In the genomic region with DNA sequence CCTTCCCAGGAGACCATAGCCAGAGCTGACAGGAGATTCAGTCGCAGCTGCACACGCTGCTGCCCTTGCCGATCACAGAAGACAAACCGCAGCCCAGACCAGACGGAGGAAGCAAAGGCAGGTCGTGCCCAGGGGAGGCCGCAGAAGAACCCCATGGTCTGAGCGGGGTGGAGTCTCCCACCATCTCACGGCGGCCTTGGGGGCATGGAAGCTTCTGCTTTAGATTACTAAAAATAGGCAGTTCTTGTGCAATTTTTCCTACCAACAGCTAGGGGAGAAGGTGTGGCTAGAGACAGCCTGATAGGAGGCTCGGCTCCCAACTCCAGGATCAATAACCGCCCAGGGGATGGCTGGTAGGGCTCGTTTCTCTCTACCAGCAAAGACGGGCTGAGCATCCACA, we compare ENCODE assay signal across 7 mouse cellular contexts. TPM values are rescaled to one million over a fixed set of nuclear protein-coding genes. Genes with fewer than 3 reads are reported as not detected.
DNase-seq lines count a peak whose midpoint lies in the region; ATAC-seq and TF ChIP-seq lines count a peak whose summit lies in the region.

No protein-coding gene starts in this region.

- H3K4me1 ChIP-seq in bone marrow macrophage, adult 2 months (ENCODE audit: control insufficient read depth, insufficient read depth, low read length), result peaks cover 30% of the 10 kb centered on the region
- H3K4me1 ChIP-seq in megakaryocyte, embryonic 14.5 days, result peaks cover 64% of the 10 kb centered on the region

- peak; percentile 55 to 77 for ATAC-seq in hematopoietic stem cell, adult 5-6 weeks (replicated peaks in 1 of 2; ENCODE audit: insufficient read depth in 1 of 2, low FRiP score in 2 of 2, low TSS enrichment in 1 of 2, low read depth in 1 of 2, poor library complexity in 2 of 2, severe bottlenecking in 2 of 2)

- no peak overlapping the region for H3K4me3 ChIP-seq in layer of hippocampus, adult 2 months
- peak overlapping the region; percentile 91 for H3K4me3 ChIP-seq in bone marrow macrophage, adult 2 months (ENCODE audit: insufficient read depth, low read length)
- peak overlapping the region; percentile 91 for H3K4me3 ChIP-seq in megakaryocyte, embryonic 14.5 days (replicated peaks)

- peaks cover 2% of the 10 kb centered on the region for H3K27me3 ChIP-seq in megakaryocyte, embryonic 14.5 days (replicated peaks)

- no peak for TF ChIP-seq CTCF in layer of hippocampus, adult 2 months (conservative IDR thresholded peaks at IDR 0.05)
- TF ChIP-seq CTCF in bone marrow macrophage, adult 2 months (IDR thresholded peaks at IDR 0.05; ENCODE audit: low read depth, low read length), result no peak

- no peak for DNase-seq in layer of hippocampus, adult 2 months (ENCODE audit: low spot score in 2 of 2)
- DNase-seq in layer of hippocampus, postnatal 25 days (ENCODE audit: extremely low spot score in 1 of 2, low spot score in 1 of 2), result no peak
- DNase-seq in embryo, embryonic 9.5 days (ENCODE audit: extremely low spot score), result no peak
- no peak for DNase-seq in embryo, embryonic 10.5 days (ENCODE audit: low spot score)

- H3K9me3 ChIP-seq in megakaryocyte, embryonic 14.5 days, result no peaks in the 10 kb centered on the region

- no peak for TF ChIP-seq POLR2A in bone marrow macrophage, adult 2 months (IDR thresholded peaks at IDR 0.05; ENCODE audit: borderline replicate concordance, low read depth, low read length)

- peaks cover 45% of the 10 kb centered on the region for H3K36me3 ChIP-seq in megakaryocyte, embryonic 14.5 days (replicated peaks; ENCODE audit: low read length)

- H3K27ac ChIP-seq in layer of hippocampus, adult 2 months, result peak overlapping the region; percentile 39; the same call in 1 of the 2 replicates
- peak overlapping the region; percentile 98 for H3K27ac ChIP-seq in bone marrow macrophage, adult 2 months (ENCODE audit: insufficient read depth, low read depth, low read length)

RNA-seq across cellular contexts. Expression of gene Tpcn1, which starts 29.7 kb away (rescaled TPM):
- 10 to 100 TPM; 34.8 to 40.8 TPM for total RNA-seq in layer of hippocampus, adult 2 months (2021)
- 10 to 100 TPM; 31.0 to 39.9 TPM for total RNA-seq in layer of hippocampus, postnatal 25 days (2021)
- polyA plus RNA-seq in bone marrow macrophage, adult 2 months (2012; ENCODE audit: insufficient read depth, insufficient read length, missing spikeins), result 104 and 121 TPM in 2 replicates
- total RNA-seq in hematopoietic stem cell, adult 5-6 weeks (2017), result 7.3 and 9.8 TPM in 2 replicates
- 68.6 and 71.5 TPM in 2 replicates for polyA plus RNA-seq in megakaryocyte, embryonic 14.5 days (2012; ENCODE audit: insufficient read depth, low replicate concordance)

RNA-seq across cellular contexts. Expression of gene Iqcd, which starts 30.1 kb away (rescaled TPM):
- 1 to 10 TPM in 1 of 2 experiments, under 1 TPM in 1; 1.00 to 1.2 TPM for total RNA-seq in layer of hippocampus, adult 2 months (2021)
- under 1 TPM; 0.79 to 0.80 TPM for total RNA-seq in layer of hippocampus, postnatal 25 days (2021)
- 1.2 TPM in 1 of 2 replicates, not detected in the other for polyA plus RNA-seq in bone marrow macrophage, adult 2 months (2012; ENCODE audit: insufficient read depth, insufficient read length, missing spikeins)
- total RNA-seq in hematopoietic stem cell, adult 5-6 weeks (2017), result not detected in 2 replicates
- polyA plus RNA-seq in megakaryocyte, embryonic 14.5 days (2012; ENCODE audit: insufficient read depth, low replicate concordance), result 0.94 and 5.8 TPM in 2 replicates

RNA-seq across cellular contexts. Expression of gene Slc8b1, which starts 47.8 kb away (rescaled TPM):
- 10 to 100 TPM in 1 of 2 experiments, 1 to 10 TPM in 1; 8.7 to 12.1 TPM for total RNA-seq in layer of hippocampus, adult 2 months (2021)
- total RNA-seq in layer of hippocampus, postnatal 25 days (2021), result 10 to 100 TPM in 1 of 2 experiments, 1 to 10 TPM in 1; 6.5 to 14.3 TPM
- polyA plus RNA-seq in bone marrow macrophage, adult 2 months (2012; ENCODE audit: insufficient read depth, insufficient read length, missing spikeins), result 73.1 and 79.4 TPM in 2 replicates
- 8.4 and 13.2 TPM in 2 replicates for total RNA-seq in hematopoietic stem cell, adult 5-6 weeks (2017)
- polyA plus RNA-seq in megakaryocyte, embryonic 14.5 days (2012; ENCODE audit: insufficient read depth, low replicate concordance), result 3.0 and 5.3 TPM in 2 replicates

RNA-seq across cellular contexts. Expression of gene Rita1, which starts 53.6 kb away (rescaled TPM):
- 10 to 100 TPM; 23.7 to 28.0 TPM for total RNA-seq in layer of hippocampus, adult 2 months (2021)
- total RNA-seq in layer of hippocampus, postnatal 25 days (2021), result 10 to 100 TPM; 23.9 to 25.5 TPM
- 3.8 and 4.0 TPM in 2 replicates for polyA plus RNA-seq in bone marrow macrophage, adult 2 months (2012; ENCODE audit: insufficient read depth, insufficient read length, missing spikeins)
- total RNA-seq in hematopoietic stem cell, adult 5-6 weeks (2017), result 1.8 TPM in 2 replicates
- polyA plus RNA-seq in megakaryocyte, embryonic 14.5 days (2012; ENCODE audit: insufficient read depth, low replicate concordance), result 30.9 and 35.5 TPM in 2 replicates

RNA-seq across cellular contexts. Expression of gene Ddx54, which starts 53.8 kb away (rescaled TPM):
- 10 to 100 TPM; 36.8 to 37.2 TPM for total RNA-seq in layer of hippocampus, adult 2 months (2021)
- 10 to 100 TPM; 40.7 to 42.5 TPM for total RNA-seq in layer of hippocampus, postnatal 25 days (2021)
- polyA plus RNA-seq in bone marrow macrophage, adult 2 months (2012; ENCODE audit: insufficient read depth, insufficient read length, missing spikeins), result 20.3 and 20.4 TPM in 2 replicates
- 46.9 and 52.5 TPM in 2 replicates for total RNA-seq in hematopoietic stem cell, adult 5-6 weeks (2017)
- 23.6 and 74.7 TPM in 2 replicates for polyA plus RNA-seq in megakaryocyte, embryonic 14.5 days (2012; ENCODE audit: insufficient read depth, low replicate concordance)
